ENCODE assay signal across 8 mouse cellular contexts in genomic region chr5:111761574-111761973, GRCm38 (mm10). TPM values are rescaled to one million over a fixed set of nuclear protein-coding genes. Genes with fewer than 3 reads are reported as not detected.
DNase-seq lines count a peak whose midpoint lies in the region; ATAC-seq and TF ChIP-seq lines count a peak whose summit lies in the region.

No protein-coding gene starts in this region.

- peak overlapping the region; percentile 68 for H3K27ac ChIP-seq in heart, embryonic 15.5 days
- H3K27ac ChIP-seq in liver, embryonic 14.5 days: no peak overlapping the region

- peaks cover 11% of the 10 kb centered on the region; the same call in 1 of the 2 replicates for H3K27me3 ChIP-seq in heart, embryonic 15.5 days
- no peaks in the 10 kb centered on the region; the same call in 1 of the 2 replicates for H3K27me3 ChIP-seq in liver, embryonic 14.5 days (ENCODE audit: control insufficient read depth, insufficient read depth, low read length)

- H3K4me2 ChIP-seq in heart, embryonic 15.5 days: peak overlapping the region; percentile 76
- H3K4me2 ChIP-seq in liver, embryonic 14.5 days (ENCODE audit: low read depth): peak overlapping the region; percentile 18; the same call in 1 of the 2 replicates

- 0 out of 2 replicates have a peak, but pooled peaks have one; percentile 35 for ATAC-seq in heart, embryonic 15.5 days (replicated peaks; ENCODE audit: insufficient number of reproducible peaks, insufficient read depth, low FRiP score, low read depth)
- no peak for ATAC-seq in liver, embryonic 14.5 days (ENCODE audit: insufficient read depth)
- ATAC-seq in erythroblast, adult 5-6 weeks (replicated peaks; ENCODE audit: low FRiP score, poor library complexity, severe bottlenecking): no peak

- no peaks in the 10 kb centered on the region for H3K36me3 ChIP-seq in heart, embryonic 15.5 days
- H3K36me3 ChIP-seq in liver, embryonic 14.5 days (replicated peaks; ENCODE audit: control insufficient read depth, insufficient read depth, low read depth): no peaks in the 10 kb centered on the region

- H3K4me1 ChIP-seq in heart, embryonic 15.5 days (replicated peaks): peaks cover 27% of the 10 kb centered on the region
- no peaks in the 10 kb centered on the region for H3K4me1 ChIP-seq in liver, embryonic 14.5 days (replicated peaks; ENCODE audit: control insufficient read depth in 2 of 2, insufficient read depth in 2 of 2, low read length in 1 of 2)

- peak overlapping the region; percentile 33; the same call in 1 of the 2 replicates for H3K9ac ChIP-seq in heart, embryonic 15.5 days
- no peak overlapping the region for H3K9ac ChIP-seq in liver, embryonic 14.5 days (replicated peaks)

- under 1% methylated on average over 12 of the region's 12 CpGs for WGBS in heart, embryonic 15.5 days
- WGBS in liver, embryonic 14.5 days (ENCODE audit: insufficient replicate concordance): 3% methylated on average over 12 of the region's 12 CpGs

- peak; percentile 47 for DNase-seq in right cerebral cortex, postnatal 4 days
- no peak for DNase-seq in right cerebral cortex, postnatal 25 days
- no peak for DNase-seq in liver, embryonic 14.5 days (ENCODE audit: low read depth in 3 of 3, low spot score in 3 of 3)
- DNase-seq in Muller cell, postnatal 12 days (ENCODE audit: inconsistent ontology term): no peak
- DNase-seq in gastrocnemius, postnatal 10 days: no peak
- no peak for DNase-seq in testis, postnatal 10 days (ENCODE audit: low spot score)

- TF ChIP-seq CTCF in liver, embryonic 14.5 days (IDR thresholded peaks at IDR 0.05; ENCODE audit: low read depth): no peak

- peak overlapping the region; percentile 42 for H3K4me3 ChIP-seq in heart, embryonic 15.5 days
- no peak overlapping the region for H3K4me3 ChIP-seq in liver, embryonic 14.5 days (ENCODE audit: insufficient read depth in 1 of 2, low read depth in 2 of 2, low read length in 2 of 2)

- no peaks in the 10 kb centered on the region for H3K9me3 ChIP-seq in heart, embryonic 15.5 days (replicated peaks)
- no peaks in the 10 kb centered on the region for H3K9me3 ChIP-seq in liver, embryonic 14.5 days (ENCODE audit: control insufficient read depth, low read length)

- no peak for TF ChIP-seq EP300 in liver, embryonic 14.5 days (IDR thresholded peaks at IDR 0.05; ENCODE audit: low read depth)

RNA-seq across cellular contexts. Expression of gene Gm26897, which starts 27.9 kb away (rescaled TPM):
- polyA plus RNA-seq in heart, embryonic 15.5 days (2015; fragmentation: Nextera tagmentation; extraction: Ambion mirVana): not detected in 2 replicates
- not detected in 2 replicates for polyA plus RNA-seq in liver, embryonic 14.5 days (2012; rRNA removed)
- not detected in 2 replicates for polyA plus RNA-seq in liver, embryonic 14.5 days (2014; fragmentation: Nextera tagmentation; extraction: Ambion mirVana)
- not detected in 2 replicates for total RNA-seq in erythroblast, adult 5-6 weeks (2015; ENCODE audit: low replicate concordance)
- total RNA-seq in erythroblast, adult 5-6 weeks (2017; ENCODE audit: low replicate concordance): not detected in 2 replicates
- not detected for total RNA-seq in gastrocnemius, postnatal 10 days (2021)
